Mouse (Mus musculus): ENCODE measurements at regions not wholly inside any gene's neighbourhood (a gene's known extent, or its start where the extent isn't known, plus 50 kb on each side); places are given as distances from the start of the nearest gene placed in this dataset.

DNA sequence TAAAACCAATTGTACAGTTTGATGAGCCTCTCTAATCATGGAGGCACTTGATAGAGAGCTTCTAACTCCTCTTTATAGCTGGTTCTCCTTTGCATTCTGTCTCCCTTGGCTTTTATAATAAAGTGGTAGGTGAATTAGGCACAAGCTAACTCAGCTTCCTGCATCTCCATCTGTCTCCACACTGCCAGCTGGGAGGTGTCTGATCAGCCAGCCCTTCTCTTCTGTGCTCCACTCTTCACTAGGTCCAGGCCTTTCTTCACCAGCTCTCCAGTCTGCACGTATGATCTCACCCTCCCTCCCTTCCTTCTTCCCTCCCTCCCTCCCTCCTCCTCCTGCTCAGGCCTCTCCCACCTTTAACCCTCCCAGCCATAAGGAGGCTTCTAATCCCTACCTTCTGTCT is 136.2 kb downstream of the Rchy1 start:
- peak; percentile 66 for DNase-seq (ENCODE audit: low read depth, low spot score)

DNA sequence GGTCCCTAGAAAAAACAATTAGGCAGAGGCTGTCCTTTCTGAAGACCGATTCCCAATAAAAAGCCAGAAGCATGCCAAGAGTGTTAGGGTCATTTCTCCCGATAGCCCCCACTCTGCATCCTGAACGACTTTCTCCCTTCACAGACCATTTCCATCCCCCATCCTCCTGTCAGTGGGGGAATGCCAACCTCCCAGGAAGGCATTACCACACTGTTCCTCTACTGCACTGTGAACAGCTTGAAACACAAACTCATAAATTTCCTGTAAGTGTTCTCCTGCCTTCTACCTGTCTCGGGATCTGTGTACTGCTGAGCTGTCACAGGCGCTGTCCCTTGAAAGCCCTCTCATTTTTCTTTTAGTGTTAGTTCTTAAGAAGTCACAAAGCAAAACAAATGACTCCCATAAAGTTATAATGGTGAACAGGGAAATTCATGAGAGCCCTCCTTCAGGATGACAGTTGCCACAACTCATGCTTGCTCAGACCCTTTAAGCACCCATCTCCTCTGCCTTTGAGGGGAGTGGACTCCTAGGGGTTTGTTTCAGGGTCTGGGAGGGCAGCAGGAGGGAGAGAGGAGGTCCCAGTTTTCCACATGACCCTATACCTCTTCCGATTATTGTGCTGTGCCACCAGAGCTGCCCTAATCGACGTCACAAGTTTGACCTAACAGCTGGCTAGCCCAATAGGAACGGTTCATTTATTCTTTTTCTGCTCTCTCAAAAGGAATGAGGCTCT is 139.9 kb downstream of the Rchy1 start:
- DNase-seq (ENCODE audit: low read depth, low spot score), result no peak

DNA sequence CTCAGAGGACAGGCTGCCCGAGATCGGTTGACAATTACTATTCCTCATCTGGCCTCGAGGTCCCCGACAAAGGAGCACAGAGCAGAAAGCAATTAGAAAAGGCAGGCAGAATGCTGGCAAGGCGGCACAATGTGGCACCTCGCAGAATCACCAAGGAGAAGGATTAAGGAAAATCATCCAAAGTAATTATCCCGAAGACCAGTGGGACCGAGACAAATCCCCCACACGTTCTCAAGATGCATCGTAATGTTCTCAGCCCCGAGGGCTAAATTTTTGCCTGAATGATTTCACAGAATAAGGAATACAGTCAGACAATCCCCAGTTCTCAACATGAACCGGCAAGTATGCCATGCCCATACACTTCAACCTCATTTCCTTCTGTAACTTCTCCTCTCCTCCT is 144.1 kb downstream of the Rchy1 start:
- DNase-seq (ENCODE audit: low read depth, low spot score), result no peak

DNA sequence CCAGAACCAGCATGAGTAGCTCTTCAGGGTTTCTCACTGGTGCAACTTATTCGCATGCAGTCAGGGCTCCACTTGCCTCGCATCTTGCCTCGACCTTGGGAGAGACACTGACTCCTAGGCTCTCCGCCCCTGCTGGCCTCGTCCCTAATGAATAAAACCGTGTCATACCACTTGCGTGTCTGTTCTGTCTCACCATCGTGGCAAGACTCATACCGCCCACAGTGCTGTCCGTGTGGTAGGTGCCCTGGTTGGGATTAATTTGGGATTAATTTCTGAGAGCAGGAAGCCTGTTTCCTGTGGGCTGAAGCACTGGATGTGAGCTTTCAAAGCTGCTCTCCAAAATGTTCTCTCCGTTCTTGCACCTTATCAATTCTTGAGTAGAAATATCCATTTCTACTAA is 144.7 kb downstream of the Rchy1 start:
- no peak for DNase-seq (ENCODE audit: low read depth, low spot score)

DNA sequence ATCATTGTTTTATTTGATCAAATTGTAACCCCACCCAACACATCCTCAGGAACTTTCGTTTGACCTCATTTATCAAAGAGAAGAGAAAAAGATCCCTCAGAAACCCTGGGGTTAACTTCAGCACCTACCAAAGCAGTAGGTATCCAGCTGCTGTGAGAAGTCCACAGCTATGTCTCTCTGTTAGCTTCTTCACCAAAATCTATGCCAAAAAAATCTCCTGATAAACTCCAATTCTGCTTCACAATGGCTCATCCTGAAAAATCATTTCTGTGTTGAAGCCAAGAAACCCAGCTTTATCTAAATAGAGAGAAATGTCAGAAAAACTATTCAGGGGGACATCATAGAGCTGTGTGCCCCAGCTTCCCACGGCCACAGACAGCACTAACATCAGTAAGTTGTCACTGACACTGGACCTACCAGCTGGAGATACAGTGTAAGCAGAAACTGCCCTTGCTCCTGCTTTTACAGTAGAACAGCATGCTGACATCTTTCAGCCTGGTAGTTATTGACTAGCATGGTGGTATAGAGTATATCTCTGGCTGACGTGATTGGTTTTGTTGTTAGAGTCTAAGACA is 146.4 kb downstream of the Rchy1 start:
- no peak for DNase-seq (ENCODE audit: low read depth, low spot score)

DNA sequence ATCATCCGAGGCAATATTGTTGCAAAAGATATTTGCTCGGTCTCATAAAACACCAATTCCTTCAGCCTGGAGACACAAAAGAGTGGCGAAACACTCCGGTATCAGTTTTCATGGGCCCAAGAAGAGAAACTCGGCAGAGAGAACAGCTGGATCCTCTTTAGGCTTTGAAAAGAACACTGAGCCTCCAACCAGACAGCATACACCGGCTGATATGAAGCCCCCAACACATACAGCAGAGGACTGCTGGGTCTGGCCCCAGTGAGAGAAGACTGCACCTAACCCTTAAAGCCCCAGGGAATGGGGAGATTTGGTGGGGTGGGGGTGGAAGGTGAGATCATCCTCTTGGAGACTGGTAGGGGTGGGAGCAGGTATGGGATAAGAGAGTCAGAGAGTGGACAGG is 147.9 kb downstream of the Rchy1 start:
- DNase-seq (ENCODE audit: low read depth, low spot score), result no peak

DNA sequence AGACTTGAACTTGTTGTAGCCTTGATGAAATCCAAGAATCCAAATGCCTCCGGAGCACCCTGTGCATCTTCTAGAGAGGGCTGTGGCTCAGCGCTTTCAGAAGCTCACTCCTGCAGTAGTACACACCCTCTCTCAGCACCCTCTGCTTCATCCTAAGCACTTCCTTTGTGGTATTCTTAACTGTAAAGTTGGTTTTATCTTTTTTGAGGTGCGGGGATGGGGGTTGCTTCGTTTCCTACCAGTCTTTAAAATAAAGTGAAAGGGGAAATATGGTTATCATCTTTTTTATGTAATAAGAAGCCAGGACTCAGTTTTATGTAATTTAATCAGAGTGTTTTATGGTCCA is 148.5 kb downstream of the Rchy1 start:
- DNase-seq (ENCODE audit: low read depth, low spot score), result no peak

DNA sequence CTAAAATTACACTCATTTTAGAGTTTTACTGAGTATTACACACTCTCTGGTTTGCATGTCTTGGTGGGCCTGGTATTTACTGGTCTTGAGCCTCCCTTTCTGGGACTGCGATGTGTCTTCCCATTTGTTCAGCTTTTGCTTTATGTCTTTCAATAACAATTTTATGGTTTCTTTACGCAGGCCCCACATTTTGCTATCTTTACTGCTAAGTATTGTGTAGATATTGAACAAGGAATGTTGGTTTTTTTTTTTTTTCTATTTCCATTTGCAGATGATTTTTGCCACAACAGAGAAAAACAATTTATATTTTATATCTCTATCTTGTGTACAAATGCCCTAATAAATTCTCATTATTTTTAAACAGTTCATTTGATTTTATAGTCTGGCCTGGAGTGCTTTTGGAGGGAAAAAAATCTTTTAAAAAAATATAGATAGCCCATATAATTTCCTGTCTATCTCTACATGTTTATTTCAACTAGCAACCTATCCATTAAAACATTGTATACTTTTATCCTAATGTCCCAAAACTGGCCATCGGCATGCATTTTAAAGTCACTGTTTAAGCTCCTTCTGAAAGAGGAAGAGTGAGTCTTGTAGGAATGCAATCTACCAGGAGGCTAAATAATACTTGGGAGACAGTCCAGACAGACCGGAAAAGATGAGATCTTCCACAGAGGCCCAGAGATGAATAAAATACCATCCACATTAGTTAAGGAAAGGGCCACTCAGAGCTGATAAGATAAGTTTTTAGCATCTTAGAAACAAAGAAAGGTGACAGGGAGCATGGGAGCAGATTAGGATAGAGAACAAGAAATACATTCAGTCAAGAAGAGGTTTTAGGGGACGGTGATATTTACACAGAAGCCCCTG is 149.1 kb downstream of the Rchy1 start:
- DNase-seq (ENCODE audit: low read depth, low spot score), result no peak

DNA sequence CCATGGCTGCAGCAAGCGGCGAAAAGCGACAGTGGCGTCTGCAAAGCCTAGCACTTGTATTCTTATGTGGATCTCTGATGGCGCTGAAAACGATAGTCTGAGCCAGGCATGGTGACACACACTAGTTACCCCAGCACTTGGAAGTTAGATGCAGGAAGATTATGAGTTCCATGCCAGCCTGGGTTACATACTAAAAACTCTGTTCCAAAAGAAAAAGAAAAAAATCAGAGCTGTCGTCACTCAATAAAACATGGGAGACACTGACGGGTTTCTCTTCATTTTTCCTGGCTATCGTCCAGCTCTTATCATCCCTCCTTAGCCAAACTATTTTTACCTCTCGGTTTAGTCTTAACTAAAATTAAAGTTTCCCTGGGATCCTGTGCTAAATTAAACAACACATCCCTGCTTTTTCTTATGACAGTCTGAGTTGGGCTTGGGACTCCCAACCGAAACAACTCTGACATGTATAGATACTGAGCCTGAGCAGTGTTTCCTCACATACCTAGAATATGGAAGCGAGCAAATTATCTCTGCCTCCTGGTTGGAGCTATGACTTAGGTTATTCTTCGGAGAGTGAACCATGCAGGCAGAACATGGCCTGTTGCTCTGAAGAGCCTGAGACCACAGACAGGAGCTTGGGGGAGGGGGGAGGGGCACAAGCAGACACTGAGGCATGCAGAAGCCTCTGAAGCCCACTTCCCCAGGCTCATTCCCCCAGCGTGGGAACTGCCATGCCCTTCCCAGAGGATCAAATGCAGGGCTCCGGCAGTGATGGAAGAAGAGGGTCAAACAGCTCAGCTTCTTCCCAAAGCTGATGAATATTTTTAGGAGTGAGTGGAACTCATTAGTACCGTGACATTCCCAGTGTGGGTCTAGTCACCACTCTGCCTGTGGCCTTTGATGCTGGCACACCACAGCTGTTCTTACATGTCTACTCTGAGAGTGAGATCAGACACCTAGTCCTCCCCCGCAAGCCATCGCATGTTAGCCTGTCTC is 155.5 kb downstream of the Rchy1 start:
- DNase-seq (ENCODE audit: low read depth, low spot score), result peak; percentile 18

DNA sequence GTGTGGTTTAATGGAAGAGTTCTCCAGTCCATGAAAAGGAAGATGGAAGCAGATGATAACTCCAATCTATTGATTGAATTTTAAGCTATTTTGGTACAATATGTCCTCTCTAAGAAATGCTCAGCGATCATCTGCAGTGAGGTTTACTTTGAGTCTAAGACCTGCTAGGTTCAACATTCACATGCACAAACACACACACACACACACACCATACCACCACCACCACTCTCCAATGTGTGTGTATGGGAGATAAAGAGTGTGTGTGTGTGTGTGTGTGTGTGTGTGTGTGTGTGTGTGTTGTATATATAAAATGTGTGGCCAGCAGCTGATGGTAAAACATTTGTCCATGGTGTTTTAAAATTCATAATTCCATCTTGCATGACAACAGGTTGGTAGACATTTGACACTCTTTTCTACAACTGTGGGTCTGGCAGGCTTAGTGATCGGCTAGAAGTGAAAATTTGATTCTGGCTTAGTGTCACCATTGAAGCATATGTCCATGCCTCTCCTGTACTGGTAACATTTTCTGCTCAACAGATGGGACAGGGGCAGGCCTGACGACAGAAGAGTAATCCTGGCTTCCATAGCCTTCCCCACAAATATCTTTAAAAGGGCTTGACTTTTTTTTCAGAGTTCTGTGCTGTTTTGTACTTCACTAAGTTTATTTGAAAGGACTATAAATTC is 161.4 kb downstream of the Rchy1 start:
- no peak for DNase-seq (ENCODE audit: low read depth, low spot score)

DNA sequence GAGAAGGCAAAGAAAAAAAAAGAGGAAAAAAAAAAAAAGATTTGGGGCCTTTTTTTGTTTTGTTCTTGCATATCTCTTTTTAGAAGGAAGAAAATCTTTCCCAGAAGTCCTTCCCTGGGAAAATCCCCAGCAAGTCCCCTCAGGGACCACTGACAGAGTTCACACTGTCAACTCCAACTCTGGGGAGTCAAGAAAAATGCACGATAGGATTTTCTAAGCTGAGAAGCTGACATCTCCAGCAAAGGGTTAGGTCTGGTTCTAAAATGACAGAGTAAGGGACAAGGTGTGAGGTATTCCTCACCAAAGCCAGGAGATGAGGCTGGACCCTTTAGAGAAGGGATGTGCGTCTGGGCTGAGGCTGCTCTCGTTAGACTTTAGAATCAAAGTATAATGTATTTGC is 165.5 kb downstream of the Rchy1 start:
- DNase-seq (ENCODE audit: low read depth, low spot score), result no peak

DNA sequence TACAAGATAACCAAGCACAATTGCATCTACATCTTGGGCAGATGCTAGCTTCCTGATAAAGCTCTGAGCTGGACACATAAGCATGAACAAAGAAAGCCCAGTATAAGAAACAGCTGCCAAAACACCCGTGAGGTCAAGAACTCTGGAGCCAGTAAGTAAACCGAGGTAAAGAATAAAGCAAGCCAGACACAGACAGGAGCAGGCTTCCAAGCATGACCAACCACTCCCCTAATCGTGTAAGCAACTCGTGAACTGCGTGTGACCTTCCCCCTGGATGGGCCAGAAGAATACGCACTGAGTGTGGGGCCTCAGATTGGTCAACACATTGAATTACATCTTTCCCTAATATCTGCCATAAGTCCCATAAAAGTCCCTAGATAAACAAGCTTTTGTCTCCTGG is 170.1 kb downstream of the Rchy1 start:
- no peak for DNase-seq (ENCODE audit: low read depth, low spot score)

DNA sequence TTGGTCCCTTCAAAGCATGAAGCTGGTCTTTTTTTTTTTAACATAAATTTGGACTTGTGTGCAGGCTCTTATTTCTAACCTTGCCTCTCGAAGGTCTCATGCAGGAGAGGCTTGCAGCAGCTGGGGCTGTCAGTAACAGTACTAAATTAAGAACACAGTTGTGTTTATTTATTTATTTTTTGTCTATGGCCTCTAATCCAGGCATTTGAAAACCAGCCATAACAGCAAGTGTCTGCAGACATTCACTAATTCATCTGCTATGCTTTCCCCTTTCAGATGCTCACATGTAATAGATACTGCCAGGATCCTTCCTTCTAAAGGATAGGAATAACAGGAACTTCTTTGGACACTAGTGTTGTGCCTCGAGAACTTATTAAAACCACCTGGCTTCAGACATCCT is 172.5 kb downstream of the Rchy1 start:
- DNase-seq (ENCODE audit: low read depth, low spot score), result no peak

DNA sequence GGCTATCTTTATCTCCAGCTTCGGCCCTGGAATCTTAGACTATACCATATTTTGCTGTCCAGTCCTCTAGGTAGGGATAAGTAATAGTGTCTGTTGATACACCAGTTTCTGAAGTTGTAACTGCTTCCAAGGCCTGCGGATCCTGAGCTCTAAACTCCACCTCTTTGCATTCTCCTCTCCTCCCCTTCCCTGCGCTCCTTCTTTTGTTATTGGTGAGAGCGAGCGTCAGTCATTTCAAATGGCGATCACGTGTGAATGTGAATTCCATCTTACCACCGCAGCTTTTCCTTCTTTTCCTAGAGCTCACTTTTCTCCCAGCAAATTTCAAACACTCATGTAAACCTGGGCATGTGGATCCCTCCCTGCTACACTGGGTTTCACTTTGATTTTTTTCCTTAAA is 178.9 kb downstream of the Rchy1 start:
- DNase-seq (ENCODE audit: low read depth, low spot score), result no peak

DNA sequence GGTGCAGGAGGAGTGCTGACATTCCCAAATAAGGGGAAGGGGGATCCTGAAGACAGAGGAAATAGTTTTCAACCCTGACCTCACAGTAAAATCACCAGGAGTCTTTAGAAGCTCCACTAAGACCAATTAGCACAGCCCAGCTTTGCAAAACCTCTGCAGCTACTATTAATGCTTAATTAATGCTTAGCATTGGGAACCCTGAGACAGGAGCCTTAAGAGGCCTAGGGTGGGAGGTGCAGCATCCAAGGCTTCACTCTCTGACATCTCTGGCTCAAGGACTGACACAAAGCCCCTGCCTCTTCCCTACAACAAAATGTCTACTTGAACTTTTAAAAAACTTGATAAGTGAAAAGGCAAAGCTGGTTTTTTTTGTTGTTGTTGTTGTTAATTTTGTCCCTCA is 185.9 kb downstream of the Rchy1 start:
- no peak for DNase-seq (ENCODE audit: low read depth, low spot score)

DNA sequence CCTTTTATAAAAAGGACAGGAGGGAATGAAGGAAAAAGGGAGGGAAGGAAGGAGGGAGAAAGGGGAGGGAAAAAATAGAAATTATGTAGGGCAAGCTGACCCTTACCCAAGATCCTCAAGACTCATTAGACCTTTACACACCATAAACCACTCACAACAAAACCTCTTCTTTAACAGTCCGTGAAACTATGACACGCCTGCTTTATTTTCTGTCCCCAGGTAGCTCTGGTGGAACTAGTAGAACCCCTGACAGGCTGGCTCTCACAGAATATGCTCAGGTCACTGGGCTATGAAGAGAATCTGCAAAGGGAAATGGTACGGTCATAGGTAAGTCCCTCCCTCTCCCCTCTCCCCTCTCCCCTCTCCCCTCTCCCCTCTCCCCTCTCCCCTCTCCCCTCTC is 188.8 kb downstream of the Rchy1 start:
- DNase-seq (ENCODE audit: low read depth, low spot score), result no peak

DNA sequence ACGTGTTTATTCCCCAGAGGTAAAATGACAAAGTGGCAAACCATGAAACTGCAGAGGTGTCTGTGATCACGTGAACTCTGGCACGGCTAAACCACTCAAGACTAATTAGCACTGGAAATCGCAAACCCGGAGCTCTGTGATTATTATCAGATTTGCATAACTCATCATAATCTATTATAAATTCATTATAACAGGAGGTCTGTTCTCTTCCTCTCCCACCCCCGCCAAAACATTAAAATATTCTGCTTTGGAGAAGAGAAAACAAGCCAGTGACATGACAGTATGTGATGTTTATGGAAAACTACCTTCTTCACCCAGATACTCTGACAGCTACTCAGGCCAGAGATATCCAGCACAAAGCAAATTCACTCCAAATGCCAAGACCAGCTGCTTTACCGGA is 195.0 kb downstream of the Rchy1 start:
- peak; percentile 7 for DNase-seq (ENCODE audit: low read depth, low spot score)

DNA sequence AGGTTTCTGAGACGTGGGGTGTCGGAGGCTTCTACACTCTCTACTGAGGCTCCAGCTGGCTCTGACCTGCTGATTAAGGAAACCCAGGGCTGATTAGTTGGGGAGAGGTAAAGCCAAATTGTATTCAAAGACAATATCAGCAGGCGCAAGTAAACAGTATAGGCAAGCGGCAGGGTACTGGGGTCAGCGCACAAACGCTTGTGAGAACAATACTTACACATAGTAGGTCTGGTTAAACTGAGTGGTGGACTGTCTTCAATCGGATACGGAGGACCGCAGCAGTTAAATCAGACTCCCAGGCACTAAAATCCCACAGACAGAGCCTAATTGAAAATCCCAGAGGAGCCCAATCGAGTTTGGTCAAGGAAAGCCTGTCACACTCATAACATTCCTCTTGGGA is 195.8 kb downstream of the Rchy1 start:
- DNase-seq (ENCODE audit: low read depth, low spot score), result no peak

DNA sequence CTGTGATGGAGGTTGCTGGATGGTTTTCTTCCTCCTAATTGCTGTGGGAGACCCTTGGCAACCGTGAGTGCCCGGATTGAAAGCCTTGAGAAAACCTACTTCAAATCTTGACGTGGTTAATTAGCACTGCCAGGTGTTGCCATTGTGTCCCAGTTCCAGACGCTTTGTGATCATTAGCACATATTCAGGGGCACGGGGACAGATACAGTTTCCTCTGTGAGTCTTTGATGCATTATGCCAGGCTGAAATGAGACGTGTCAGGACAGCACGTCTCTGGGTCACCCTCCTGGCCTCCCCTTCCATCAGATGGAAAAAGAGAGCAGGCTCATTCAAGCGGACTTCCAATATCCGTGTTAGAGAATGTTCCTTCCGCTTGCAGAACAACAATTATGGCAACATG is 198.2 kb downstream of the Rchy1 start:
- DNase-seq (ENCODE audit: low read depth, low spot score), result no peak

DNA sequence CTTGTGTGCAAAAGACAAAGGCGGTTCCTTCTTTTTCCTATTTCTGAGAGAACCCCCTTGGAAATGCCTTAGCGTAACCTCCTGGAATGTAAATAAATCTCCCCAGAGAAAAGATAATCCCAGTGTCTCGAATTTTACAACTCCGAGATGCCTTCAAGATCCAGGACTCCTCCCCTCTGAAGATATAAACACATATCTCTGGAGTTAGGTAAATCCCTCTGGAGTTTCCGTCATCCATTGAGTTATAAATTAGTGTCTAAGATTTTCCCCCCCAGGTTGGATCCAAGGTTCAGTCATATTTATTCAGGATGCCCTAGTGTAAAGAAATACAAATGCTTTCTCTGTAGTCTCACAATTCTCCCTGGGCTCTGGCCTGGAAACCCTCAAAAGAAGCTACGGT is 200.3 kb downstream of the Rchy1 start:
- no peak for DNase-seq (ENCODE audit: low read depth, low spot score)

DNA sequence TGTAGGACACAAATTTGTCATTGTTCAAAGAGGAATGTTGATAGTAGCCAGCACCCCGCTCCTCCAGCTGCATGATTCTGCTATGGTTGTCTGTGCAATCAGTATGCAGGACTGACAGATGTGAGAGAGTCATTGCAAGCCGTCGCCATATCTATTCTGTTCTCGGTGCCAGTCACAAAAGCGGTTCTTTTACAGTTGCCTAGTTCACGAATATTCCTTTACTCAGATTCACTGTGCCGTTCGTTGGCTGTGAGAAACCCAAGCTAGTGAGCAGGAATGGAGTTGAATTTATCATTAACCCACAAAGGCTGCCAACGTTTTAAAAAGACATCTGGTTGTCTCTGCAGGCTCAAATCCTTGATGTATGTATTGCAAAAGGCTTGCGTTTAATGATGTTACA is 206.9 kb downstream of the Rchy1 start:
- peak; percentile 17 for DNase-seq (ENCODE audit: low read depth, low spot score)

All from brain, adult 2 months (tissue).